Mouse (Mus musculus): ENCODE measurements around the gene Ablim2.

DNA sequence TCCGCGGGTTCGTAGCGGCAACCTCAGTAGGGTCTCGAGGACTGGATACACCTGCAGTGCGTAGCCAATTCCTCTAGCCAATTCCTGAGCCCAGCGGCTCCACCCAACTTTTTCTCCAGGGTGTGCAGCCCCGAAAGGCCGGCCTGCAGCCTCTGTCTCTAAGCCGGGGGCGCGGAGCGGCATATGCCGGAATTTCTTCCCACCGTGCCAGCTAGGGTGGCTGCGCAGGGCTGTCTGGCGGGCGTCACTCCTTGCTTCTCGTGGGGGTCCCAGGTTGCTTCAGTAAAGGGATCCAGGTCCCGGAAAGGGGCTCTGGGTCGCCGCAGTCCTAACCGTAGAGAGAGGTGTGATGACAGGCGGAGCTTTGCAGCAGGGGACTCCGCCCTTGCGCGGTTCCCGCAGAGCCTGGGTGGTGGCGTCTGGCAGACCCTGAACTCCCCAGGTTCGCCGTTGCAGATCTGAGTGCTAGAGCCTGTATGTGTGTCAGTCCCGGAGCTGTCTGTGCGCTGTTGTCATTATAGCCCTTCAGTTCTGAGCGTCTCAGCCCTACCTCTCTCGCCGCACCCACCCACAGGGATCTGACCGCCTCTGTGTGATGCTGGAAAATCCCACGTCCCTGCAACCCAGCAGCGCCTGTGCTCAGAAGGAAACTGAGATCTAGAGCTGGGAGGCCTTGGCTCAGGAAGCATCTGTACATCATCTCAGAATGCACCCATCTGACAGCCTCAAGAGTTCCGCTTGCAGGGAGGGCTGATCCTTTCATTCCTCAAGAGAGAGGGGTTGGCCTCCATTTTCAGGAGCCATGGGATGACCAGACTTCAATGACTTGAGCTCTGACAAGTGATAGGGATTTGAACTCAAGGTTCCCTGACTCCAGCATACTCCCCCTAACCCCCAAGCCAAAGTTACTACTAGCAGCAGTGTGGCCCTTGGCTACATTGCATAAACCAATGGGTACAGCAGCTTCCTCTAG is 687 bp downstream of the Ablim2 start:
- no peak for TF ChIP-seq CTCF (IDR thresholded peaks at IDR 0.05; ENCODE audit: low read depth)
- TF ChIP-seq EP300 (IDR thresholded peaks at IDR 0.05; ENCODE audit: low read depth): no peak

All from liver, embryonic 14.5 days (tissue).